Mouse (Mus musculus) heart, postnatal 0 days (tissue): ENCODE measurements around the gene Bcl2l2. TPM values are rescaled to one million over a fixed set of nuclear protein-coding genes. Genes with fewer than 3 reads are reported as not detected.
A peak's percentile ranks its signal among the peaks of the same experiment; 100 is the strongest.

Experiments
- ATAC-seq: fragments of 200-750 bp; cut with Nextera tagmentation; 2 replicates; pipeline ENCODE4 v1.8.0; 2017; ENCODE audit warnings: low read depth, moderate number of reproducible peaks, moderate library complexity; ENCODE audit not compliant: insufficient read depth
- DNase-seq: peaks from one replicate; pipeline ENCODE4 v3.0.0-alpha.2; 2016; ENCODE audit warnings: low spot score
- H3K27ac ChIP-seq: fragments of 300-500 bp; sonication (generic); 2 replicates; pipeline ENCODE4 v1.5.1; 2014; ENCODE audit warnings: low read depth, mild to moderate bottlenecking
- H3K27me3 ChIP-seq: fragments of 300-500 bp; sonication (generic); 2 replicates; pipeline ENCODE4 v1.6.1; 2014; ENCODE audit warnings: low read length, mixed read lengths; ENCODE audit not compliant: control insufficient read depth, insufficient read depth
- H3K36me3 ChIP-seq: fragments of 300-500 bp; sonication (generic); replicated peaks from 2 replicates; pipeline ENCODE4 v1.6.1; 2014; ENCODE audit warnings: low read length, mixed read lengths; ENCODE audit not compliant: control insufficient read depth, insufficient read depth
- H3K4me1 ChIP-seq: fragments of 300-500 bp; sonication (generic); 2 replicates; pipeline ENCODE4 v1.6.1; 2014; ENCODE audit warnings: antibody characterized with exemption; ENCODE audit not compliant: control insufficient read depth, insufficient read depth
- H3K4me2 ChIP-seq: fragments of 300-500 bp; sonication (generic); 2 replicates; pipeline ENCODE4 v1.6.1; 2014; ENCODE audit warnings: low read depth, mild to moderate bottlenecking, low read length, moderate library complexity
- H3K4me3 ChIP-seq: fragments of 300-500 bp; sonication (generic); 2 replicates; pipeline ENCODE4 v1.5.1; 2014; ENCODE audit warnings: low read depth, low read length
- H3K9ac ChIP-seq: fragments of 300-500 bp; sonication (generic); replicated peaks from 2 replicates; pipeline ENCODE4 v1.6.1; 2014; ENCODE audit warnings: low read depth, low read length, mixed read lengths
- H3K9me3 ChIP-seq: fragments of 300-500 bp; sonication (generic); replicated peaks from 2 replicates; pipeline ENCODE4 v1.6.1; 2016; ENCODE audit warnings: low read length; ENCODE audit not compliant: control insufficient read depth
- CTCF ChIP-seq: IDR thresholded peaks from 2 replicates; pipeline ENCODE4 v1.5.1; 2016; ENCODE audit warnings: antibody characterized with exemption, control low read depth, low read depth
- EP300 ChIP-seq: IDR thresholded peaks from 2 replicates; pipeline ENCODE4 v1.6.1; 2016; ENCODE audit warnings: antibody characterized with exemption, low read depth
- WGBS: fragments of 180-500 bp; shearing (Covaris S2); extraction: QIAGEN DNeasy Blood & Tissue Kit; methylation state at CpG from one replicate; pipeline ENCODE4 v1.1.7; 2014; 5-methylcytosine and 5-hydroxymethylcytosine counted together
- polyA plus RNA-seq: library from polyadenylated mRNA; unstranded; fragments of >200 nt; fragmentation: Nextera tagmentation; extraction: Ambion mirVana; gene quantifications from 2 replicates; pipeline ENCODE4 v1.2.1, GENCODE M21; 2015
- total RNA-seq: library from RNA; depleted of rRNA; stranded (reverse); fragments of >200 nt; gene quantifications from 2 replicates; pipeline ENCODE4 v1.2.3, GENCODE M21; 2014; ENCODE audit warnings: low replicate concordance

Bcl2l2 gene
- total and polyA plus RNA-seq, 2 experiments from 2014 or later: 3.3 to 20.6 TPM

- Histone ChIP-seq H3K27ac (no peak overlapping the region), H3K27me3 (no peaks in the 10 kb centered on the region), H3K4me1 (no peaks in the 10 kb centered on the region; the same call in 1 of the 2 replicates), H3K9me3 (no peaks in the 10 kb centered on the region), H3K4me2 (no peak overlapping the region), H3K9ac (no peak overlapping the region), H3K4me3 (no peak overlapping the region), H3K36me3 (no peaks in the 10 kb centered on the region)
- 57% methylated on average over 5 of the region's 5 CpGs for WGBS
- DNase-seq (no peak), ATAC-seq (no peak)
- TF ChIP-seq EP300: no peak
- peak; percentile 10; the same call in 1 of the 2 replicates for TF ChIP-seq CTCF
Measured at GRCm38 (mm10) chr14:54866936-54867335, 16.2 kb upstream of the Bcl2l2 start.

DNA sequence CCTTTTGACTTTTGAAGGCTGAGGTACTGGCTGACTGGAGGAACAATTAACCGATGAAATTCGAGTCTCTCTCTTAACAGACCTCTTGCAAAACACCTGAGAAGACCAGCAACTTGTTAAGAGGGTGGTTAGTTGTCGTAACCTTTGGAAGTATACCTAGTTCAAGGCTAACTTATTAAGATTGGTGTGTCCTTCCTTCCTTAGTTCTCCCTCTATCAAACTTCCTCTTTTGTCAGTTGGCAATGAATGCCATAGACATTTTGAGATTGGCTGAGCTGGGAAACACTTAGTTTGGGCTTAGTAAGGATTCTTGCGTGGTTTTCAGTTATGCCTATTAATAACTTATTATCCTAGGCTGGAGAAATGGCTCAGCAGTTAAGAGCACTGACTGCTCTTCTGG is 15.2 kb upstream of the Bcl2l2 start:
- Histone ChIP-seq H3K36me3 (no peaks in the 10 kb centered on the region), H3K9me3 (no peaks in the 10 kb centered on the region), H3K4me3 (no peak overlapping the region), H3K4me2 (no peak overlapping the region), H3K4me1 (no peaks in the 10 kb centered on the region; the same call in 1 of the 2 replicates), H3K27ac (no peak overlapping the region), H3K9ac (no peak overlapping the region), H3K27me3 (no peaks in the 10 kb centered on the region)
- TF ChIP-seq CTCF (no peak), EP300 (no peak)
- no peak for DNase-seq
- WGBS: 82% methylated on average over 4 of the region's 4 CpGs
- no peak for ATAC-seq

- no peak for ATAC-seq
- Histone ChIP-seq H3K4me3 (no peak within 1 kb of the TSS), H3K27me3 (no peaks in the 10 kb centered on the region), H3K4me2 (no peak within 1 kb of the TSS), H3K36me3 (no peaks in the 10 kb centered on the region), H3K4me1 (peaks cover 5% of the 10 kb centered on the region; the same call in 1 of the 2 replicates), H3K9me3 (no peaks in the 10 kb centered on the region), H3K9ac (no peak within 1 kb of the TSS), H3K27ac (no peak within 1 kb of the TSS)
- WGBS: 86% methylated on average over 5 of the region's 5 CpGs
- no peak for DNase-seq
- no peak for TF ChIP-seq CTCF
- TF ChIP-seq EP300: no peak
Measured at GRCm38 (mm10) chr14:54870861-54871260, 12.3 kb upstream of the Bcl2l2 start, which contains the start of gene Homez. Gene Homez, minus strand, starts transcription at chr14:54870961.

- H3K9ac ChIP-seq: no peak overlapping the region
- no peak overlapping the region for H3K4me3 ChIP-seq
- no peaks in the 10 kb centered on the region for H3K9me3 ChIP-seq
- DNase-seq: no peak
- H3K36me3 ChIP-seq: no peaks in the 10 kb centered on the region
- ATAC-seq: no peak
- no peak for TF ChIP-seq EP300
- TF ChIP-seq CTCF: no peak
- no peaks in the 10 kb centered on the region for H3K27me3 ChIP-seq
- H3K4me1 ChIP-seq: peaks cover 11% of the 10 kb centered on the region; the same call in 1 of the 2 replicates
- WGBS: 91% methylated on average over 3 of the region's 3 CpGs
- no peak overlapping the region for H3K27ac ChIP-seq
- H3K4me2 ChIP-seq: no peak overlapping the region
Measured at GRCm38 (mm10) chr14:54874165-54874564, 9.0 kb upstream of the Bcl2l2 start.

DNA sequence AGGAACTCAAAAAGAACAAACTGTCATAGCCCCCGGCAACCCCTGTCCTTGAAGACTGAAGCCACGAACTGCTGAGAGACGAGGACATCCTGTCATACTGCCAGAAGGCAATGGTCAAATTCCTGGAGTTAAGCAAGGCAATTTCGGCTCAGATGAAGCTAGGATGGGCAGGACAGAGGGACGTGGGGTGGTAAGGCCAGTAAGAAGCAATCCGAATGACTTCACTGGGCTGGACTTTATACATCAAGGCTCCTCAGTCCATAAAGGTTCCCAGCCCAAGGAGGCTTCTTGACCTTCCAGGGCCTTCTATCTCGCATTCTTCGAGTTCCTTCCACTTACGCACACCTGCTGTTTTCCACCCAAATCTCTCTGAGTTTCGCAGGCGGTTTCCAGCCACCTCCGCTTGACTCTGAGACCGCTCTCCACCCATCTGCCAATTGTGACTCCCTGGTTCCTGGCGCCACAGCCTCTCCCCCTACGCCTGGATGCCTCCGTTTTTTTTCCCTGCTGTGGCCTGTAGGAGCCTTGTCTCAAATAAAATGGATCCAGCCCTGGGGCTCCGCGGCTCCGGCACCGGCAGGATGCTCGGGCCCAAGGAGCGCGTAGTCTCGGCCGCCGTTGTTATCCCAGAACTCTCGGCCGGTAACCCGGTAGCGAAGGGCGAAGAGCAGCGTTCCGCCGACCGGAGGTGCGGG is 7.2 kb upstream of the Bcl2l2 start:
- WGBS: 3% methylated on average over 36 of the region's 36 CpGs
- ATAC-seq (peak; percentile 37), DNase-seq (peak; percentile 24)
- Histone ChIP-seq H3K36me3 (no peaks in the 10 kb centered on the region), H3K9ac (peak overlapping the region; percentile 69), H3K9me3 (no peaks in the 10 kb centered on the region), H3K27ac (peak overlapping the region; percentile 79), H3K4me3 (peak overlapping the region; percentile 85), H3K27me3 (no peaks in the 10 kb centered on the region), H3K4me2 (peak overlapping the region; percentile 98), H3K4me1 (peaks cover 11% of the 10 kb centered on the region; the same call in 1 of the 2 replicates)
- TF ChIP-seq CTCF: no peak
- TF ChIP-seq EP300: no peak
